Mouse (Mus musculus) gastrocnemius, postnatal 14 days (tissue): ENCODE measurements at regions not wholly inside any gene's neighbourhood (a gene's known extent, or its start where the extent isn't known, plus 50 kb on each side); places are given as distances from the start of the nearest gene placed in this dataset.

Experiments
- DNase-seq: peaks from one replicate; pipeline ENCODE4 v3.0.0; 2021; ENCODE audit warnings: mixed read lengths
- intact Hi-C: fragments of 180-260 bp; cut with DNase I; formaldehyde crosslinking; loops from one replicate; pipeline ENCODE4 v1.15.1; 2025; ENCODE audit warnings: low total_unique reads

DNA sequence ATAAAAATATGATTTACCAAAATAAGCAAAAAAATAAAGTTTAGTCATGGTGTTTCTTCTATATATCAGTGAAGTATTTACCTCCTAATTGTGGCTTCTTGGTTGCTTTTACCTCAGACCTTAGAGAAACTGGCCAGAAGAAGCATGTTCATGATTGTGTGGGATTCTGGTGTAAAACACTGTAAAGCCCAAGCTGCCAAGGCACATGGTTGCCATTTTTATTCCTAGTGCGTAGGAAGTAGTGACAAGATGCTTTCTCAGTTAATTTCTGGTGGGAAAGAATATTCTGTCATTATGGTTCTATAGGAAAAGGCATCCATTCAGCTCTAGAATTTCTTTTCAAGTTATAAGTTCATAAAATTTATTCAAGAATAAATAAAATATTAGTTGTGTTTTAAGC, 805.2 kb downstream of the Olfm4 start:
- intact Hi-C loops = no loop called here
- DNase-seq = no peak

DNA sequence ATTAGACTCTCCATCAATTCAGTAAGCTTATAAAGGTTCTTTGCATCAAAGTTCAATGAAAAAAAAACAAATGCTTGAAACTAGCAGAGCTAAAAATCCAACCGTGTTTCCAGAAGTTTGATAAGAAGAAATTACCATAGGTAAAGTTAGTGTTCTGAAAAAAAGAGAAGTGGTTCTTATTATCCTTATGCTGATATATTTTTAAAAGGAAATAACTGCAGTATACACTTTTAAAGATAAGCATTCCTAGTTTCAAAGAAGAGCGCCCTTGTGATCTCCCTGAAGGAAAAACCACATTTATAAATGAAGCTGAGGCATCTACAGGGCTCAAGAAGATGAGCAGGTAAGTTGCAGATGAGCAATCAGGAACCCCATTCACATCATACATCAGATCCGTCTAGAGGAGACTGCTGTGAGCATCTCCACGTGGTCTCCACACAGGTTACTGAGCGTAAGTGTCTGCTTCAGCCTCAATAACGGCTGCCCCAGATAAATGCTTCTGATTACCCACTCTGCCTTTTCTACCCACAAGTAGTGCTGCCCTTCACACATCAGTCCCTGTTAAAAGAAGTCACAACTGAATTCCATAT, 815.6 kb downstream of the Olfm4 start:
- DNase-seq = no peak
- intact Hi-C loops = no loop called here

DNA sequence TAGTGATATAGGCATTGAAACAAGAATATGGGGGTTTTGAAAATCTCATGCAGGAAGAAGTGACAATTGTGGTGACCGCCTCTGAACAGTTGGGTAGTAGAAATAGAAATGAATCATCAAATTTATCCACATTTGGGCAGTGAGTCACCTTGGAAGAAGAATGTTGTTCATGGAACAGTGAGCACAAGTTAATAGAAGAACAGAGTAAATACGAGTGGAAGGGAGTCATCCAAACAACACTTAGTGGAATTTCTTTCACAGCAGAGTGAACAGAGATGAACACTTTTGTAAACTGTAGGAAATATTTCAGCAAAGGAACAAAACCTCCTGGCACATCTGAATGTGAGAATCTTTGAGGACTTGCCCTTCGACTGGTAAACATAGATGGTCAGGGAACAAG, 846.6 kb downstream of the Olfm4 start:
- DNase-seq = no peak
- intact Hi-C loops = no loop called here

DNA sequence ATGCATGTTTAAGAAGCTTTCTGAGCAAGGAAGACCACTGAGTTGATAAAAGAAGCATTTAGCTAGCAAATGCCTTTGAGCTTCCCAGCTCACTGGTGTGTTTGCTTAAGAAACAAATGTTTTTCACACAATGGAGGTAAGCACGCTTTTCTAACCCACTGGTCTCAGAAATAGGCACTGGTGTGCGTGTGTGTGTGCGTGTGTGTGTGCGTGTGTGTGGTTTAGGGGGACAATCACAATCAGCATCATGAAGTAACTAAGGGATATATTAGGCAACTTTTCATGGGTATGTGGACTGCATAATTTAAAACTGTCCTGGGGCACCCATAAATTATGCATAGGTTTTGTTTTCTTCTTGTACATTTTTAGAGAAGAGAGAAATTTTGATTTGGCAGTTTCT, 860.7 kb downstream of the Olfm4 start:
- DNase-seq = no peak
- intact Hi-C loops = no loop called here

DNA sequence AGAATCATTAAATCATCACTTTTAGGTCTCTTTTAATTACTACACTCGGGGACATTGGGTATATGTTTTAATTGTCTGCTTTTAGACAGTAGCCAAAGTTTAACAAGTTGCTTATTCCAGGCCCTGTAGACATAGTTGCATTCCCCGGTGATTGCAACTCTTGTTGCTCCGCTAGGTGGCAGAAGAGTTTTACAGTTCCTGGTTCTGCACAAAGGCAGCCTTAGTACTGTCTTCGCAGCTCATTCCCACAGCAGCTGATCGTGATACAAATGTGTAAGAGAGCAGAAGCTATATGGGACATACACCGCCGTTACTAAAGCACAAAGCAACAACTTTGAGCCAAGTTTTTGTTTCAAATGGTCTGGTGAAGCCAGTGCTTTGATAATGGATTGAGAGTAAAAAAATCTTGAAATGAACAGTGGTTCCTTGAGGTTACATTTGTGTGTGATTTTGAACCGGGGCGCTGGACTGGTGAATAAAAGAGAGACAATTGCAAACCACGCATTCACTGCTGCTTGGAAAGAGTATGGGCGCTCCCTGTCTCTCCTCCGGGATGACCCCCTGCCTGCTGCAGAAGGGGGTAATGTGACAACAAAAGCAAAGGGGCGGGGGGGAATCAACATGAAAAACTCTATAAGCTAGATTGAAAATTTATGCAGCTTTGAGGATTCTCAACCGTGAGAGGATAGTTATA, 861.8 kb downstream of the Olfm4 start:
- peak; percentile 32 for DNase-seq
- intact Hi-C loops = no loop called here

DNA sequence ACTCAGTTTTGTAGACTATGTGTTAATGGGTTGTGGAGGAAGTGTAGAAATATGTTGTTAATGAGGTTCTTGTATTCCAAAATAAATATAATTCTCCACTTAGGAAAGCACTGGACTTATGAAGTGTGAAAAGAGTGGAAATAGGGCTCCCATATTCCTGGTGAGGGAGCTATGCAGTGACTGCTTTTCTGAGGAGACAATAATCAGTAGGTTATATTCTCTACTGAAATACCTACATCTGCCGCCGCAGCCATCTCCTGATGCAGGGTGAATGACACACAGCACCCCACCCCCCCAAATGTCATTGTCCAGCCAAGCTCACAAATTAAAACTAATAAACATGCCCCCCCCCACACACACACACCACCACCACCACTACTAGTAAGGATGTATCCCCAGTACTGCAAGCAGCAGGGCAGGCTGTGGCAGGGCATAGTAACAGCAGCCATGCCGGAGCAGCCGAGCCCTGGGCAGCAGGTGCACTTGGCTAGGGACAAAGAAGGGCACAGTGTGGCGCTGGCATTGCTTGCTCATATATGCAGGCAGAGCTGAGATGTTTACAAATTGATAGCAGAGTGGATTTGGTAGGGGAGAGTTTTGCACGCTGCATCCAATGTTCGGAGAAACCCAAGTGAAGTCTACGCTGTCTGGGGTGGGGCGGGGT, 862.7 kb downstream of the Olfm4 start:
- no peak for DNase-seq
- intact Hi-C loops = no loop called here
